Mouse (Mus musculus) myocyte (in vitro differentiated cells): ENCODE results near the gene Pfkfb3. TPM values are rescaled to one million over a fixed set of nuclear protein-coding genes. Genes with fewer than 3 reads are reported as not detected.
A peak's percentile ranks its signal among the peaks of the same experiment; 100 is the strongest.

Source experiments
- H3K27me3 ChIP-seq: one replicate; pipeline ENCODE4 v1.6.1; 2011; ENCODE audit not compliant: control insufficient read depth, insufficient read depth, insufficient read length
- H3K36me3 ChIP-seq: one replicate; pipeline ENCODE4 v1.6.1; 2011; ENCODE audit not compliant: control insufficient read depth, insufficient read depth
- H3K4me2 ChIP-seq: one replicate; pipeline ENCODE4 v1.6.1; 2011; ENCODE audit warnings: low read depth, control low read depth
- H3K4me3 ChIP-seq: one replicate; pipeline ENCODE4 v1.5.1; 2011; ENCODE audit warnings: mild to moderate bottlenecking, control low read depth, moderate library complexity
- H3K79me2 ChIP-seq: one replicate; pipeline ENCODE4 v1.6.1; 2011; ENCODE audit not compliant: control insufficient read depth, insufficient read depth
- H3ac ChIP-seq: one replicate; pipeline ENCODE4 v1.6.1; 2011; ENCODE audit not compliant: control insufficient read depth, insufficient read length
- CEBPB ChIP-seq: IDR thresholded peaks from 2 replicates; pipeline ENCODE4 v1.6.1; 2011; ENCODE audit warnings: mild to moderate bottlenecking, moderate library complexity; ENCODE audit not compliant: poor library complexity, insufficient read depth, severe bottlenecking
- E2F4 ChIP-seq: IDR thresholded peaks from one replicate; pipeline ENCODE4 v1.6.1; 2011; ENCODE audit warnings: mild to moderate bottlenecking, control low read depth, moderate library complexity; ENCODE audit not compliant: insufficient read depth
- MAX ChIP-seq: IDR thresholded peaks from one replicate; pipeline ENCODE4 v1.6.1; 2011; ENCODE audit warnings: low read depth, mild to moderate bottlenecking, control low read depth
- MYOD1 ChIP-seq, 3 experiments: IDR thresholded peaks; one replicate each; pipeline ENCODE4 v1.6.1; 2011; ENCODE audit warnings: control low read depth in 2 of 3, low read depth in 2 of 3, mild to moderate bottlenecking in 2 of 3, moderate library complexity in 1 of 3; ENCODE audit not compliant: insufficient read length in 2 of 3, control insufficient read depth in 1 of 3
- MYOG ChIP-seq, 3 experiments: IDR thresholded peaks; one replicate each; pipeline ENCODE4 v1.6.1; 2011; ENCODE audit warnings: control low read depth in 2 of 3, low read depth in 2 of 3, mild to moderate bottlenecking in 2 of 3; ENCODE audit not compliant: insufficient read length in 2 of 3, control insufficient read depth in 1 of 3, insufficient read depth in 1 of 3
- POLR2A ChIP-seq: IDR thresholded peaks from one replicate; pipeline ENCODE4 v1.6.1; 2011; ENCODE audit warnings: low read depth, mild to moderate bottlenecking, control low read depth, moderate library complexity; ENCODE audit not compliant: insufficient read length
- POLR2AphosphoS2 ChIP-seq: IDR thresholded peaks from one replicate; pipeline ENCODE4 v1.6.1; 2011; ENCODE audit warnings: low read depth, control low read depth; ENCODE audit not compliant: insufficient read length
- REST ChIP-seq: IDR thresholded peaks from one replicate; pipeline ENCODE4 v1.6.1; 2011; ENCODE audit warnings: mild to moderate bottlenecking, control low read depth, moderate library complexity; ENCODE audit not compliant: insufficient read depth, insufficient read length
- SRF ChIP-seq: IDR thresholded peaks from one replicate; pipeline ENCODE4 v1.6.1; 2011; ENCODE audit warnings: low read depth; ENCODE audit not compliant: control insufficient read depth, insufficient read length
- TCF12 ChIP-seq: IDR thresholded peaks from one replicate; pipeline ENCODE4 v1.6.1; 2011; ENCODE audit warnings: mild to moderate bottlenecking, control low read depth; ENCODE audit not compliant: poor library complexity, insufficient read depth, severe bottlenecking
- TCF3 ChIP-seq: IDR thresholded peaks from one replicate; pipeline ENCODE4 v1.6.1; 2011; ENCODE audit warnings: low read depth, control low read depth; ENCODE audit not compliant: insufficient read length
- USF1 ChIP-seq: IDR thresholded peaks from one replicate; pipeline ENCODE4 v1.6.1; 2011; ENCODE audit warnings: low read depth, mild to moderate bottlenecking, control low read depth, moderate library complexity
- polyA plus RNA-seq: library from polyadenylated mRNA; unstranded; fragments of >200 nt; fragmentation: generic; extraction: Trizol; gene quantifications from one replicate; pipeline ENCODE4 v1.2.1, GENCODE M21; 2012; ENCODE audit warnings: missing spikeins

Gene Pfkfb3
- polyA plus RNA-seq, 1 experiment = 2.0 TPM

GRCm38 (mm10) chr2:11436353-11436752 is 117.5 kb downstream of the Pfkfb3 start:
- Histone ChIP-seq H3ac (no peak overlapping the region), H3K4me2 (no peak overlapping the region), H3K79me2 (no peaks in the 10 kb centered on the region), H3K36me3 (no peaks in the 10 kb centered on the region), H3K4me3 (no peak overlapping the region), H3K27me3 (no peaks in the 10 kb centered on the region)
- no peak for TF ChIP-seq E2F4
- no peak for TF ChIP-seq TCF3
- no peak for TF ChIP-seq POLR2AphosphoS2
- no peak for TF ChIP-seq MYOD1 (IDR thresholded peaks at IDR 0.05; ENCODE audit: control insufficient read depth in 1 of 3, insufficient read length in 2 of 3, low read depth in 2 of 3)
- no peak for TF ChIP-seq CEBPB
- no peak for TF ChIP-seq MYOG (IDR thresholded peaks at IDR 0.05; ENCODE audit: control insufficient read depth in 1 of 3, insufficient read depth in 1 of 3, insufficient read length in 2 of 3, low read depth in 2 of 3)
- TF ChIP-seq SRF = no peak
- TF ChIP-seq POLR2A = no peak
- TF ChIP-seq MAX = no peak
- no peak for TF ChIP-seq USF1
- TF ChIP-seq REST = no peak
- TF ChIP-seq TCF12 = no peak

GRCm38 (mm10) chr2:11433353-11433752 is 120.5 kb downstream of the Pfkfb3 start:
- no peaks in the 10 kb centered on the region for H3K36me3 ChIP-seq
- no peak for TF ChIP-seq E2F4
- no peak for TF ChIP-seq TCF3
- TF ChIP-seq MYOD1 (IDR thresholded peaks at IDR 0.05; ENCODE audit: control insufficient read depth in 1 of 3, insufficient read length in 2 of 3, low read depth in 2 of 3) = no peak
- TF ChIP-seq POLR2A = no peak
- TF ChIP-seq POLR2AphosphoS2 = no peak
- TF ChIP-seq MAX = no peak
- TF ChIP-seq TCF12 = no peak
- no peak for TF ChIP-seq REST
- TF ChIP-seq SRF = no peak
- no peak for TF ChIP-seq MYOG (IDR thresholded peaks at IDR 0.05; ENCODE audit: control insufficient read depth in 1 of 3, insufficient read depth in 1 of 3, insufficient read length in 2 of 3, low read depth in 2 of 3)
- no peak overlapping the region for H3K4me3 ChIP-seq
- H3K27me3 ChIP-seq = no peaks in the 10 kb centered on the region
- H3K79me2 ChIP-seq = no peaks in the 10 kb centered on the region
- H3K4me2 ChIP-seq = no peak overlapping the region
- no peak overlapping the region for H3ac ChIP-seq

- Histone ChIP-seq H3K79me2 (no peaks in the 10 kb centered on the region), H3K4me2 (peak overlapping the region; percentile 65), H3ac (no peak overlapping the region), H3K27me3 (no peaks in the 10 kb centered on the region), H3K4me3 (no peak overlapping the region), H3K36me3 (no peaks in the 10 kb centered on the region)
- peak in 1 of 3 experiments; percentile 34 for TF ChIP-seq MYOG (IDR thresholded peaks at IDR 0.05; ENCODE audit: control insufficient read depth in 1 of 3, insufficient read depth in 1 of 3, insufficient read length in 2 of 3, low read depth in 2 of 3)
- TF ChIP-seq MYOD1 (IDR thresholded peaks at IDR 0.05; ENCODE audit: control insufficient read depth in 1 of 3, insufficient read length in 2 of 3, low read depth in 2 of 3) = peak in 1 of 3 experiments; percentile 44
- TF ChIP-seq POLR2A = no peak
Observed at GRCm38 (mm10) chr2:11429538-11429937, 124.3 kb downstream of the Pfkfb3 start.

DNA sequence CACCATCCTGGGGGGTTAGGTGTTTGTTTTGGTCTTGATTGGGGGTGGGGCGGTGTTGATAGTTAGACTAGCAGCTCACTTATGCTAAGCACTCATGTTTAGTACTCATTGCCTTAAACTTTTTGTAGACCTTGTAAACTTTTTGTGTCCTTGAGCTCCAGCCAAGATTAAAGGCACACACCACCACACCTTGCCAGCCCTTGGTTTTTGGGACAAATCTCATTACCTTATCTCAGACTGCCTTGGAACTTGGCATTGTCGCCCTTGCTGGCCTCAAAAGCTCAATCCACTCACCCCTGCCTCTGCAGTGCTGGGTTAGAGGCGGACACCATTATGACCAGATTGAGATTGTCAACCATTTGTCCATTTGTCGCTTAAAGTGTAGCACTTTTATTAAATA is 125.3 kb downstream of the Pfkfb3 start:
- no peak for TF ChIP-seq POLR2AphosphoS2
- TF ChIP-seq E2F4 = no peak
- TF ChIP-seq MYOG (IDR thresholded peaks at IDR 0.05; ENCODE audit: control insufficient read depth in 1 of 3, insufficient read depth in 1 of 3, insufficient read length in 2 of 3, low read depth in 2 of 3) = no peak
- no peak for TF ChIP-seq USF1
- no peak for TF ChIP-seq MYOD1 (IDR thresholded peaks at IDR 0.05; ENCODE audit: control insufficient read depth in 1 of 3, insufficient read length in 2 of 3, low read depth in 2 of 3)
- TF ChIP-seq REST = no peak
- no peak for TF ChIP-seq POLR2A
- TF ChIP-seq SRF = no peak
- no peak for TF ChIP-seq CEBPB
- TF ChIP-seq TCF12 = no peak
- TF ChIP-seq TCF3 = no peak
- TF ChIP-seq MAX = no peak
- no peak overlapping the region for H3K4me3 ChIP-seq
- no peaks in the 10 kb centered on the region for H3K79me2 ChIP-seq
- H3K36me3 ChIP-seq = no peaks in the 10 kb centered on the region
- no peak overlapping the region for H3K4me2 ChIP-seq
- H3K27me3 ChIP-seq = no peaks in the 10 kb centered on the region
- H3ac ChIP-seq = no peak overlapping the region

- no peak overlapping the region for H3ac ChIP-seq
- TF ChIP-seq TCF12 (no peak), MYOG (IDR thresholded peaks at IDR 0.05; ENCODE audit: control insufficient read depth in 1 of 3, insufficient read depth in 1 of 3, insufficient read length in 2 of 3, low read depth in 2 of 3) (no peak), MYOD1 (IDR thresholded peaks at IDR 0.05; ENCODE audit: control insufficient read depth in 1 of 3, insufficient read length in 2 of 3, low read depth in 2 of 3) (no peak), USF1 (no peak), SRF (no peak), POLR2AphosphoS2 (no peak), E2F4 (no peak), POLR2A (no peak)
- H3K4me3 ChIP-seq = no peak overlapping the region
- no peaks in the 10 kb centered on the region for H3K36me3 ChIP-seq
- H3K27me3 ChIP-seq = no peaks in the 10 kb centered on the region
- H3K79me2 ChIP-seq = no peaks in the 10 kb centered on the region
- no peak overlapping the region for H3K4me2 ChIP-seq
Observed at GRCm38 (mm10) chr2:11427596-11427995, 126.3 kb downstream of the Pfkfb3 start.
